Mouse (Mus musculus) layer of hippocampus, adult 9-11 months (tissue): ENCODE measurements around the gene Shroom3.
A peak's percentile ranks its signal among the peaks of the same experiment; 100 is the strongest.

Experiments used
- DNase-seq: peaks from one replicate; pipeline ENCODE4 v3.0.0; 2022

Shroom3 gene

GRCm38 (mm10) chr5:92759156-92759745 lies 76.0 kb downstream of the Shroom3 start:
- DNase-seq = no peak

DNA sequence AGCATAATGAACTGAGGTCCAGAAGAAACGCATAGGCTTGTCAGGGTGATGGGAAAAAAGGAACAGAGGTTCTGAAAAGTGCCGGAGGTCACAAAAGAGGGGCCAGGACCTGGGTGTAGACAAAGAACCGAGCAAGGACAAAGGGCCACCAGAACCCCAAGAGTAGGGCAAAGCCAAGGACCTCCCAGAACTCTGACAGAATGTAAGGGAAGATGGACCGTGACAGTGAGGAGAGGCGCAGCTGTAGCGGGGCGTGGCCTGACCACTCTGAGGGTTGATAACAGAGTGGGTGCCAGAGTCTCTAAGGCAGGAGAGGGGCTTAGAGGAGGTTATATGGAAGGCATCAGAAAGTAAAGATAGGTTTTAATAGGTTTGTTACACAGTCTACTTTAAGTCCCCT lies 77.3 kb downstream of the Shroom3 start:
- no peak for DNase-seq

DNA sequence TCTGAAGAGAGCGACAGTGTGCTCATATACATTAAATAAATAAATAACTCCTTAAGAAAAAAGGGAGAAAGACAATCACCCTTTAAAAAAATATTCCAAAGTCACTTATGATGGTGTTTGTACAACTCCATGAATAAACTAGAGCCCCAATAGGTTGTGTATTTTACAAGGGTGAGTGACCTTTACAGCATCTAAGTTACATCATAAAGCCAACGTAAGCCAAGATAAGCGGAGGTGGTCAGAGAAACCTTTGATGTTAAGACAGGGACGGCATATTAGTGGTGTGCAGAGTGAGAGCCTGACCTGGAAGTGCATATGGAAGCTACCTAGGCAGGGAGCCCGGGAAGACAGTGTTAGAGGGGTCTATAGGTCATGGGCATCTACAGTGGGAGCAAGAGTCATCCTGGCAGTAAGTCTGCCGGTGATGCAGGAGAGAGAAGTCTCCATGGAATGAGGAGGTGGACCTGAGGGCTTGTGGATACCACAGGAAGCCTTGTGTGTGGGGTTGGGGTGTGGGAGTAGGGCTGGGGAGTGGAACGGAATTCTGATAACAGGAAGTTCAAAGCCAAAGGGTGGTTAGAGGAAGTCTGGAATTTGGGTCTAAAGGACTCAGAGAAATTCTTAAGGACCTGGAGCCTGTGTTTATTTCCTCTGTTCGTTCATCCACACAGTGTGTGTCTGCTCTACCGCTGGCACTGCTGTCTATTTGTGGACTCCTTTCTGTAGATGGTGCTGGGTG lies 78.5 kb downstream of the Shroom3 start:
- no peak for DNase-seq

- DNase-seq = no peak
Observed at GRCm38 (mm10) chr5:92762425-92762824, 79.2 kb downstream of the Shroom3 start.

DNA sequence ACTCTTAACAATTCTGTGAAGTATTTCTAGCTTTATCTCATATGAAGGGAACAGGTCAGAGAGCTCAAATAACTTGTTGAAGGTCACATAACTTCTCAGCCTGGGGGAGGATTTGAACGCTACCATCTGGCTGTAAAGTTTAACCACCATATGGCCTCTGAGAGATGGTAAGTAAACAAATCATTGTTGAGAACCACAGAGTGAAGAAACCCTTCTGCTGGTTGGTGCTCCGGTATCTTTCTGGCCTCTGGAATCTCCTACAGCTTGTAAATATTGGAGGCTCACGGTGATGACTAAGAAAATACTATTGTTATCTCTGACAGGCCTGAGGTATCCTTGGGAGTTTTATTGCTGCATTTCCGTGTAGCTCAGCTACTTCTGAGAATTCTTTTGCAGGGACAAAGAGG lies 80.3 kb downstream of the Shroom3 start:
- no peak for DNase-seq

DNA sequence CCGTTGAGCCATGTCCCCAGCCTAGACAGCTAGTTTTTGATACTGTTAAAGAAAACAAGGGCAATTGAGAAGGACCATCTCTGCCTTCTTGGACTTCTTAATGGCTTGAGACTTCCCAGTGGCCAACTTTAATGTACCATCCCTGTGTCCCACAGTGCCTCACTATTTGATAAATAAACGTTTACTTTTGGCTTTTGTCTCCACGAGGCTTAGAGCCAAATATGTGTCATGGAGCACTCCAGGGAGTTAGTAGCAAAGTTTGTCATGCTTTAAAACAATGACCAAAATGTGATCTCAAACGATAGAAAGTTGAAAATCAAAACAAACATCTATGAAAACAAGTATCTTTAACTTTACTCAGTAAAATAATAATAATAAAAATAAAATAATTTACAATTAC lies 83.1 kb downstream of the Shroom3 start:
- DNase-seq = no peak

GRCm38 (mm10) chr5:92767194-92767777 lies 84.1 kb downstream of the Shroom3 start:
- DNase-seq = no peak

DNA sequence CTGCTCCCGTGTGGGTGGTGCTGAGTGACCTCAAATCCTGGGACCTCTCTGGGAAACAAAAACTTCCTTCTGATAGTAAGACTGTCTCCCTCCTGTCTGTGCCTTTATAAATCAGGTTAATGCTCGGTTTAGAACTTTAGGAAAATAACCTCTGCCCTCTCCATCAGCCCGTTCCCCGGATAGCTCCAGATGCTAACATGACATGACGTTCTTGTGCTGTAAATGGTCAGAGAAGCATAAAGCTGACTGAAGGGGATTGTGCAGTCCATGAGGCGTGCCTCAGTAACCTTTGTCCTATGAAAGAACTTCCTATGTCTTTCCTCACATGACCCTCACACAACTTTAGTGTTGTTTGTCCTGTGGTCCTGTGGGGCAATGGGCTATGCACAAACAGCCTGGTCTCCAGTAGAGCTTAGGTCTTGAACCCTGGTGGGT lies 84.6 kb downstream of the Shroom3 start:
- no peak for DNase-seq

DNA sequence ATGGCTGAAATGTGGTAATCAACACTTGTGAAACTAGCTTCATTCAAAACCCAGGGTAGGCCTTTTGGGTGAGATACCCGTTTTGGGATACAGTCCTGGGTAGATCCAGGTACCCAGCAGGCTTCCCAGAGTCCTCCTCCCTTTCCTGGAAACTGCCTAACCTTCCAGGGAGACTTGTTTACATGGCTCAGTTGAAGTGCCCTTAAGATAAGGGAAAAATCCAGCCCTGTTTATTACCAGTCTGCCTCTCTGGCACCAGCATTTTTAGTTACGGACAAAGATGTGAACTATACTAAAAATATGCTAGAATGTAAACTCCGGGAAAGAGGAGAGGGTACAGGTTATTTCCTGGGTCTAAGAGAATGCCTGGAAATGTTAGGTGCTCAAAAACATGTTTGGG lies 90.6 kb downstream of the Shroom3 start:
- DNase-seq = no peak

GRCm38 (mm10) chr5:92774419-92774818 lies 91.2 kb downstream of the Shroom3 start:
- DNase-seq = no peak

- no peak for DNase-seq
Observed at GRCm38 (mm10) chr5:92774893-92775292, 91.7 kb downstream of the Shroom3 start.

DNA sequence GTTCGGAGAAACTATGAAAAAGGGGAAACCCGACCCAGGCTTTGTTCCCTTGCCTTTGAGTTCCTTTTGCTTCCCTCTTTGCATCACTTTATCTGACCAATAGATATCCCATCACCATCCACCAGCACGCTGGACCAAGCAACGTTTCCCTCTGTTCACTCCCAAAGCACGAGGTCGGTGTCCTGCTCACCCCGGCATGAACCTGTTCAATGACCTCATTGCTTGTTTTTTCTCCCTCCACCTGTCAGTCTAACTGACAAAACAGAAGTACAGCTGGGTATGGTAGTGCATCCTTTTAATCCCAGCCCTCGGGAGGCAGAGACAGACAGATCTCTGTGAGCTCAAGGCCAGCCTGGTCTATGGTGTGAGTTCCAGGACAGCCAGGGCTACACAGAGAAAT lies 95.2 kb downstream of the Shroom3 start:
- no peak for DNase-seq

GRCm38 (mm10) chr5:92781082-92781481 lies 97.8 kb downstream of the Shroom3 start:
- no peak for DNase-seq

- no peak for DNase-seq
Observed at GRCm38 (mm10) chr5:92784037-92784860, 101.0 kb downstream of the Shroom3 start.

DNA sequence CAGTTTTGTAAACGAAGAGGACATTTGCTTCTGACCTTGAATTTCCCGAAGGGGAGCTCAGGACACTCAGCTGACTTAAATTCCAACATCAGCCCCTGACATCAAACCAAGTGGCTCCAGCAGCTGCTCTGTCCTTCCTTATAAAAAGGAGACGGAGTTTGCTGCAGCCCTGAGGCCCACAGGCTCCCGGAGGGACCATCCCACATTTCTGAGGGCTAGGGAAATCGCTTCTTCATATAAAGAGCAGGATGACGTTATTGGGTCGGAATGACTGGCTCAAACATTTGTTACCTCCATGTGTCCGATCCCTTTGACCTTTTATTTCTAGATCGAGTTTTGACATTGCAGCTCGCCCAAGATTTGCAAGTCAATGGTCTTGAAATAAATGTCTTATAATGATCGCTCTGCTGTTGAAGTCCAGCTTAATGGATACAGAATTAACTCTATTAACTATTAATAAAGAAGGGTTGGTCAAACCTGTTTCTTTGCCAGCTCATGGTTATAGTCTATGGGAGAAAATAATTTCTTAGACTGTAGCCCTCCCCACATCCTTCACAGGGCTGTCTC lies 102.7 kb downstream of the Shroom3 start:
- DNase-seq = no peak

DNA sequence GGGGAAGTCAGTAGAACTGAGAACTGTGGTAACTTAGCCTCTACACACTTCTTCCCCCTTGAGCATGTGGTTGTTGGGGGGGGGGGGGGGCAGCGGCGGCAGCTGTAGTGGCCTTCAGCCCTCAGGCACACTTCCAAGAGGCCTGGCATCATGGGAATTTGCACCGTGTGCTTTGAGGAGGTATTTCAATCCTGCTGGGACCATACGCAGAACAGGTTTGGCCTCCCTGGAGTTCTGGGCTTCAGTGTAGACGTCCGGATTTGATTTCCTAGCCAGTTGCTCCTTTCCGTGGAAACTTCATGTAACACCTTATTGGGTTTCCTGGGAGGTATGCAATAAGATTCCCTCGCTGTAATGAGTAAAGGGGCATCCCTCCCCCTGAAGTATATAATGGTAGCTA lies 105.8 kb downstream of the Shroom3 start:
- no peak for DNase-seq

GRCm38 (mm10) chr5:92796089-92796990 lies 113.1 kb downstream of the Shroom3 start:
- DNase-seq = no peak

DNA sequence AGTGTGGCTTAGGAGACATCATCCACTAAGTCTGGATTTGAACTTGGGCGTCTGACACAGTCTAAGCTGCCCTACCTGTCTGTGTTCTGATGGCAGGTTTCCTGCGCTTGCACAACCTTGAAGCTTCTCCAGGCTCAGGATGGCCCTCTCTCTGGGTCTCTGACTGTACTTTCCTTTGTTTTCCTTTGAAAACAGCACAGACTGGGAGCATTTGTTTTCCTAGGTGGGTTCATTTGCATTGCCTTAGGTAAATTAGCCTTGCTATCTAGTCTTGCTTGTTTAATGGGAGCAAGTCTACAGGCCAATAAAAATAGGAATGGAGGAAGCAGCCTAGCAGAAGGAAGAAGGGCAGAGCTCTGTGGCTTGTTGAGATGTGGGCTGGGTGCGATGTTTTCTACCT lies 114.7 kb downstream of the Shroom3 start:
- DNase-seq = no peak

GRCm38 (mm10) chr5:92804379-92804778 lies 121.1 kb downstream of the Shroom3 start:
- DNase-seq = peak; percentile 76

- no peak for DNase-seq
Observed at GRCm38 (mm10) chr5:92808503-92809415, 125.5 kb downstream of the Shroom3 start.

- no peak for DNase-seq
Observed at GRCm38 (mm10) chr5:92809416-92809750, 126.1 kb downstream of the Shroom3 start.
